Mouse (Mus musculus) liver, embryonic 14.5 days (tissue): ENCODE measurements around the gene Pigr. TPM values are rescaled to one million over a fixed set of nuclear protein-coding genes. Genes with fewer than 3 reads are reported as not detected.
A peak's percentile ranks its signal among the peaks of the same experiment; 100 is the strongest.

Experiments
- ATAC-seq: fragments of 200-750 bp; cut with Nextera tagmentation; 2 replicates; pipeline ENCODE4 v1.8.0; 2017; ENCODE audit warnings: moderate number of reproducible peaks, mild to moderate bottlenecking, moderate library complexity; ENCODE audit not compliant: insufficient read depth
- DNase-seq, 3 experiments: peaks; one replicate each; pipeline ENCODE4 v3.0.0-alpha.2; 2012 to 2013; ENCODE audit warnings: low read depth in 3 of 3, low spot score in 3 of 3
- H3K27ac ChIP-seq: fragments of 300-500 bp; sonication (generic); 2 replicates; pipeline ENCODE4 v1.5.1; 2014; ENCODE audit warnings: moderate library complexity, mild to moderate bottlenecking, control low read depth, inconsistent platforms
- H3K27me3 ChIP-seq: fragments of 300-500 bp; sonication (generic); 2 replicates; pipeline ENCODE4 v1.6.1; 2014; ENCODE audit warnings: mild to moderate bottlenecking, low read length, moderate library complexity; ENCODE audit not compliant: control insufficient read depth, insufficient read depth
- H3K36me3 ChIP-seq: fragments of 300-500 bp; sonication (generic); replicated peaks from 2 replicates; pipeline ENCODE4 v1.6.1; 2014; ENCODE audit warnings: low read depth; ENCODE audit not compliant: control insufficient read depth, insufficient read depth
- H3K4me1 ChIP-seq, 2 experiments: fragments of 200-500 bp in 1 of 2; fragments of 300-500 bp in 1 of 2; sonication (generic) in 1 of 2; replicated peaks; 2 replicates each; pipeline ENCODE4 v1.6.1; 2012 to 2014; ENCODE audit warnings: antibody characterized with exemption in 1 of 2, inconsistent platforms in 1 of 2, low read length in 1 of 2; ENCODE audit not compliant: control insufficient read depth in 2 of 2, insufficient read depth in 2 of 2
- H3K4me2 ChIP-seq: fragments of 300-500 bp; sonication (generic); 2 replicates; pipeline ENCODE4 v1.6.1; 2014; ENCODE audit warnings: low read depth, mild to moderate bottlenecking, control low read depth, moderate library complexity
- H3K4me3 ChIP-seq, 2 experiments: fragments of 200-500 bp in 1 of 2; fragments of 300-500 bp in 1 of 2; sonication (generic) in 1 of 2; 2 replicates each; pipeline ENCODE4 v1.5.1; 2012 to 2014; ENCODE audit warnings: low read depth in 2 of 2, low read length in 2 of 2, mild to moderate bottlenecking in 2 of 2, control low read depth in 1 of 2, inconsistent platforms in 1 of 2, moderate library complexity in 1 of 2; ENCODE audit not compliant: insufficient read depth in 1 of 2
- H3K9ac ChIP-seq: fragments of 300-500 bp; sonication (generic); replicated peaks from 2 replicates; pipeline ENCODE4 v1.6.1; 2014; ENCODE audit warnings: mild to moderate bottlenecking, control low read depth, moderate library complexity
- H3K9me3 ChIP-seq: fragments of 300-500 bp; sonication (generic); 2 replicates; pipeline ENCODE4 v1.6.1; 2016; ENCODE audit warnings: low read length, mixed read lengths; ENCODE audit not compliant: control insufficient read depth
- CTCF ChIP-seq: IDR thresholded peaks from 2 replicates; pipeline ENCODE4 v1.5.1; 2016; ENCODE audit warnings: antibody characterized with exemption, low read depth, control low read depth
- EP300 ChIP-seq: IDR thresholded peaks from 2 replicates; pipeline ENCODE4 v1.6.1; 2016; ENCODE audit warnings: antibody characterized with exemption, low read depth
- WGBS: fragments of 180-500 bp; shearing (Covaris S2); extraction: QIAGEN DNeasy Blood & Tissue Kit; methylation state at CpG from one replicate; pipeline ENCODE4 v1.1.7; 2014; ENCODE audit not compliant: insufficient replicate concordance; 5-methylcytosine and 5-hydroxymethylcytosine counted together
- polyA plus RNA-seq, 2 experiments: library from polyadenylated mRNA; depleted of rRNA in 1 of 2; stranded (reverse) in 1 of 2; unstranded in 1 of 2; fragments of >200 nt; fragmentation: Nextera tagmentation in 1 of 2; extraction: Ambion mirVana in 1 of 2; gene quantifications; 2 replicates each; pipeline versions ENCODE4 v1.2.1 to v1.2.3; 2012 to 2014

Pigr gene
- polyA plus RNA-seq, 2 experiments = 0.19 to 0.21 TPM

- Histone ChIP-seq H3K36me3 (no peaks in the 10 kb centered on the region), H3K9ac (no peak overlapping the region), H3K27me3 (no peaks in the 10 kb centered on the region), H3K4me1 (peaks cover 0 to 20% of the 10 kb centered on the region in 2 experiments; a peak in 2 of 4 replicates), H3K4me3 (no peak overlapping the region), H3K27ac (no peak overlapping the region), H3K9me3 (no peaks in the 10 kb centered on the region), H3K4me2 (no peak overlapping the region)
- DNase-seq (no peak), ATAC-seq (no peak)
- 41% methylated on average over 1 of the region's 1 CpGs for WGBS
- TF ChIP-seq CTCF = no peak
- no peak for TF ChIP-seq EP300
Measured at GRCm38 (mm10) chr1:130819737-130820136, 6.7 kb upstream of the Pigr start.

- WGBS = 53% methylated on average over 7 of the region's 7 CpGs
- no peak for ATAC-seq
- Histone ChIP-seq H3K27ac (no peak overlapping the region), H3K4me3 (no peak overlapping the region), H3K4me1 (peaks cover 0 to 20% of the 10 kb centered on the region in 2 experiments; a peak in 2 of 4 replicates), H3K9me3 (no peaks in the 10 kb centered on the region), H3K4me2 (no peak overlapping the region), H3K36me3 (no peaks in the 10 kb centered on the region), H3K9ac (no peak overlapping the region), H3K27me3 (no peaks in the 10 kb centered on the region)
- TF ChIP-seq CTCF (no peak), EP300 (no peak)
- DNase-seq = no peak
Measured at GRCm38 (mm10) chr1:130820316-130821148, 6.0 kb upstream of the Pigr start.

DNA sequence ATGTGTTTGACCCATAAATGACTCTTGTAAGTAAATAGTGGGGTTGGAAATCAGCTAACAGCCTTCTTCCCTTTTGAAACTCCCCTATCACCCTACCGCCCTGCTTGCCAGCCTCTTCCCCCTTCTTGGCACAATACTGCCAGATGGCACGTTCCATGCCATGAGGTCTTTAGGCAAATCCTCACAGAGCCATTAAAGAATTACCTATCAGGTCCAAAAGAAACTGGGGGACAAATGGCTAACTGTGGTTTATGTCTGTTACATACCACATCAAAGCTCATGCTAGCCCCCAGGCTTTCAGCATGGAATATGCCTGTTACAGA, 5.4 kb upstream of the Pigr start:
- WGBS = 52% methylated on average over 2 of the region's 2 CpGs
- no peak overlapping the region for H3K4me2 ChIP-seq
- ATAC-seq (no peak), DNase-seq (no peak)
- no peak overlapping the region for H3K27ac ChIP-seq
- H3K36me3 ChIP-seq = no peaks in the 10 kb centered on the region
- no peak overlapping the region for H3K4me3 ChIP-seq
- H3K27me3 ChIP-seq = no peaks in the 10 kb centered on the region
- no peaks in the 10 kb centered on the region for H3K9me3 ChIP-seq
- H3K4me1 ChIP-seq = peaks cover 0 to 20% of the 10 kb centered on the region in 2 experiments; a peak in 2 of 4 replicates
- TF ChIP-seq EP300 = no peak
- no peak for TF ChIP-seq CTCF
- no peak overlapping the region for H3K9ac ChIP-seq

DNA sequence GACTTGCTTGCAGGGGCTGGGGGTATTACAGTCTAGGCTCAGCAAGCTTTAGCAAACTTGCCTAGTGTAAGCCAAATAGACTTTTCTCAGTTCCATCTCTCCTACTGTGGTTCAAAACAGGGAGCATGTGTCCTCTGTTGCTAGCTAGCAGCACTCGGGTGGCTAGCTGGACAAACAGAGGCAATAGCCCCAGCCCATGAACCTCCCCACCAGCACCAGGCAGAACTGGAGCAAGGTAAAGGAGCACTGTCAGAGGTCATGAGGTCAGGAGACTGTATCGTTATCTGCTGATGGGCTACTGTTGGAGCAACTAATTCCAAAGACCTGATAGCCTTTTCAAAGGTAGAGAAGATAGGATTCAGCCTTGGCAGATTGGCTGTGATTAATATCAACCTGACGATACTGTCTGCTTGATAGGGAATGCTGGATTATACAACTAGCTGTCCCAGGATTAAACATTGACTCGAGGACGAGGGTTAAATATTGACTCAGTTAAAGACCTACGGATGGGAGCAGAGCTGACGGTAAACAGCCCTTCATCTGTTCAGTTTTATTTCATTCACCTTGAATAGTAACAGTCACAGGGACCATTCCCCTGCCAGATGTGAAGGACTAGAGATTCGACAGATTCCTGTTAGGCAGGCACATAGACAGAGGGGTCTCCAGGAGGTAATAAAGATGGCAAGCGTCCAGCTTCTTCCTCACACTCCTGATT, 4.4 kb upstream of the Pigr start:
- H3K9ac ChIP-seq = no peak overlapping the region
- ATAC-seq = peak; percentile 76
- H3K4me3 ChIP-seq = no peak overlapping the region
- H3K9me3 ChIP-seq = no peaks in the 10 kb centered on the region
- H3K4me2 ChIP-seq = no peak overlapping the region
- peak overlapping the region; percentile 22; the same call in 1 of the 2 replicates for H3K27ac ChIP-seq
- peaks cover 0 to 20% of the 10 kb centered on the region in 2 experiments; a peak in 2 of 4 replicates for H3K4me1 ChIP-seq
- no peaks in the 10 kb centered on the region for H3K36me3 ChIP-seq
- H3K27me3 ChIP-seq = no peaks in the 10 kb centered on the region
- TF ChIP-seq EP300 (no peak), CTCF (no peak)
- DNase-seq = peak in 2 of 3 experiments; percentile 12 to 15
- WGBS = 56% methylated on average over 9 of the region's 9 CpGs

- TF ChIP-seq CTCF (no peak), EP300 (no peak)
- ATAC-seq = no peak
- no peak overlapping the region for H3K4me2 ChIP-seq
- no peaks in the 10 kb centered on the region for H3K36me3 ChIP-seq
- DNase-seq = no peak
- H3K4me3 ChIP-seq = no peak overlapping the region
- 62% methylated on average over 4 of the region's 4 CpGs for WGBS
- peaks cover 3% of the 10 kb centered on the region in 2 experiments; a peak in 2 of 4 replicates for H3K4me1 ChIP-seq
- H3K9me3 ChIP-seq = no peaks in the 10 kb centered on the region
- no peaks in the 10 kb centered on the region for H3K27me3 ChIP-seq
- no peak overlapping the region for H3K9ac ChIP-seq
- H3K27ac ChIP-seq = no peak overlapping the region
Measured at GRCm38 (mm10) chr1:130828656-130829055, 2.2 kb downstream of the Pigr start.
